Mouse (Mus musculus): ENCODE data around the gene Zfp398.
A peak's percentile ranks its signal among the peaks of the same experiment; 100 is the strongest.

The Zfp398 gene

DNA sequence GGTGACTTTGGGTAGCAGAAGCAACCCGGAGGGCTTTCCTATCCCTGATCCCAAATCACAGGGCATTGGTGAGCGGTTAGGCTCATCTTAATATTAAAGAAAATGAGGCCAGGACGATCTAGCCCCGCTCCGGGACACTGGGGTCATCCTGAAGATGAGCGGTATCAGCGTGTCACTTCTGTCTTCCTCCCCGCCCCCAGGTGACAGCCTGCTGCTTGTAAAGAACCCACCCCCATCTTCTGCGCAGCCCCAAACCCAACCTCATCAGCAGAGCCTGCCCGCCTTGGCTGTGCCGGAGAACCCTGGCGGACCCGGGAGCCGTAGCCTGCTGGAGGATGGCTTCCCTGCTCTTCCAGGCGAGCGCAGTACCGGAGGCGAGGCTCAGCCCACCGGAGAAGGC, 68.9 kb downstream of the Zfp398 start:
- DNase-seq (ENCODE audit: low read depth), result no peak

- no peak for DNase-seq (ENCODE audit: low read depth)
Observed at GRCm38 (mm10) chr6:47904917-47905695, 69.6 kb downstream of the Zfp398 start.

GRCm38 (mm10) chr6:47906326-47906725, 70.9 kb downstream of the Zfp398 start:
- no peak for DNase-seq (ENCODE audit: low read depth)

- DNase-seq (ENCODE audit: low read depth), result no peak
Observed at GRCm38 (mm10) chr6:47909007-47909406, 73.5 kb downstream of the Zfp398 start.

- DNase-seq (ENCODE audit: low read depth), result no peak
Observed at GRCm38 (mm10) chr6:47911650-47912049, 76.2 kb downstream of the Zfp398 start.

DNA sequence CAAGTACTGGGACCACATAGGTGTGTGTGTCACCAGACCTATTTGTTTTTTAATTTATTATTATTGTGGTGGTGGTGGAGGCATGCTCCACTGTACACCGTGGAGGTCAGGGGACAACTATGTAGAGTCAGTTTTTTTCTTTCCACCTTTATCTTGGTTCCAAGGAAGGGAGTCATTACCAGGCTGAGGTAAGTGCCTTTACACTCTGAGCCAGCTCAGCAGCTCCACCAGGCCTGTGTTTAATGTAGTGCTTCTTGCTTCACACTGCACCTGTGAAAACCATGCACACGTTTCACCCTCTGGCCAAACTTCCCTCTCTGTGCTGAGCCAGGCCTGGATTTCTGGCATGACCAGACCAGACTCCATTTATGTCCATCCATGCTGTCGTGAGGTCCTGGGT, 77.5 kb downstream of the Zfp398 start:
- DNase-seq (ENCODE audit: low read depth), result no peak

- DNase-seq (ENCODE audit: low read depth), result no peak
Observed at GRCm38 (mm10) chr6:47917051-47917450, 81.6 kb downstream of the Zfp398 start.

- no peak for DNase-seq (ENCODE audit: low read depth)
Observed at GRCm38 (mm10) chr6:47918768-47919274, 83.4 kb downstream of the Zfp398 start.

- no peak for DNase-seq (ENCODE audit: low read depth)
Observed at GRCm38 (mm10) chr6:47919646-47920446, 84.4 kb downstream of the Zfp398 start.

- peak; percentile 65 for DNase-seq (ENCODE audit: low read depth)
Observed at GRCm38 (mm10) chr6:47920447-47921340, 85.2 kb downstream of the Zfp398 start, which contains the start of gene Zfp212. TSS of gene Zfp212 (plus strand) at chr6:47920476.

Data from fibroblast of lung, adult 2 months (primary cell).